Mouse (Mus musculus) hindbrain, embryonic 16.5 days (tissue): ENCODE data around the gene Pak6. TPM values are rescaled to one million over a fixed set of nuclear protein-coding genes. Genes with fewer than 3 reads are reported as not detected.
A peak's percentile ranks its signal among the peaks of the same experiment; 100 is the strongest.

ENCODE experiments used
- ATAC-seq: fragments of 200-750 bp; cut with Nextera tagmentation; 2 replicates; pipeline ENCODE4 v1.8.0; 2017; ENCODE audit warnings: moderate TSS enrichment, moderate library complexity
- H3K27ac ChIP-seq: fragments of 300-500 bp; sonication (generic); 2 replicates; pipeline ENCODE4 v1.5.1; 2014; ENCODE audit warnings: low read depth, mild to moderate bottlenecking, control low read depth, low read length, moderate library complexity
- H3K27me3 ChIP-seq: fragments of 300-500 bp; sonication (generic); replicated peaks from 2 replicates; pipeline ENCODE4 v1.6.1; 2014; ENCODE audit warnings: low read length; ENCODE audit not compliant: control insufficient read depth, insufficient read depth
- H3K36me3 ChIP-seq: fragments of 300-500 bp; sonication (generic); 2 replicates; pipeline ENCODE4 v1.6.1; 2014; ENCODE audit warnings: mild to moderate bottlenecking, low read length, moderate library complexity, mixed read lengths; ENCODE audit not compliant: control insufficient read depth, insufficient read depth
- H3K4me1 ChIP-seq: fragments of 300-500 bp; sonication (generic); 2 replicates; pipeline ENCODE4 v1.6.1; 2014; ENCODE audit warnings: low read depth, low read length; ENCODE audit not compliant: control insufficient read depth, insufficient read depth
- H3K4me2 ChIP-seq: fragments of 300-500 bp; sonication (generic); 2 replicates; pipeline ENCODE4 v1.6.1; 2014; ENCODE audit warnings: mild to moderate bottlenecking, low read length, control low read depth, moderate library complexity
- H3K4me3 ChIP-seq: fragments of 300-500 bp; sonication (generic); 2 replicates; pipeline ENCODE4 v1.5.1; 2014; ENCODE audit warnings: mild to moderate bottlenecking, low read length, control low read depth, moderate library complexity
- H3K9ac ChIP-seq: fragments of 300-500 bp; sonication (generic); 2 replicates; pipeline ENCODE4 v1.6.1; 2014; ENCODE audit warnings: low read depth, mild to moderate bottlenecking, control low read depth, low read length, moderate library complexity
- H3K9me3 ChIP-seq: fragments of 300-500 bp; sonication (generic); 2 replicates; pipeline ENCODE4 v1.6.1; 2014; ENCODE audit warnings: mild to moderate bottlenecking, low read length, moderate library complexity; ENCODE audit not compliant: control insufficient read depth
- WGBS: fragments of 180-500 bp; shearing (Covaris S2); extraction: QIAGEN DNeasy Blood & Tissue Kit; methylation state at CpG from one replicate; pipeline ENCODE4 v1.1.7; 2014; 5-methylcytosine and 5-hydroxymethylcytosine counted together
- polyA plus RNA-seq: library from polyadenylated mRNA; unstranded; fragments of >200 nt; fragmentation: Nextera tagmentation; extraction: Ambion mirVana; gene quantifications from 2 replicates; pipeline ENCODE4 v1.2.1, GENCODE M21; 2015

Pak6 gene
- polyA plus RNA-seq, 1 experiment from 2014 or later: 45.0 TPM

DNA sequence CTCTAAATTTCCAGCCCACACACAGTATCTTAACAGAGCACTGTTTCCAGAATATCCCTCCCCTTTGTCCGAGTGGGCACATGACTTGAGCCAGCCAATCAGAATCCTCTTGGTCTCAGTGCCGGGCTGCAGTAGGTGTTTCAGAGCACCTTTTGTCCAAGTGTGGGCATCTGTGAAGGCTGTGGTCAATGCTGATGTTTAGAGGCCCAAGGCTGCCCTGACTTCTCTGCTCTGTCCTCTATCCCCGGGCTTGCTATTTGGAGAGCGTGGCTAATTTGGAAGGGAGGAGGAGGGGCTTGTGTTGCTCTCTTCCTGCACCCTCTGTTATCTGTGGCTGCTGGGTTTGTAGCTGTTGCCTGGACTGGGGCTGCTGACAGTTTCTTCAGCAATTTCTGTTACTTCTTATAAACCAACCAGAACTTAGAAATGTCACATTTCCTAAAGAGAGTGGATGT is 3.1 kb upstream of the Pak6 start:
- Histone ChIP-seq H3K4me1 (peaks cover 22% of the 10 kb centered on the region), H3K27me3 (no peaks in the 10 kb centered on the region), H3K4me2 (peak overlapping the region; percentile 69), H3K36me3 (no peaks in the 10 kb centered on the region), H3K9ac (peak overlapping the region; percentile 64), H3K27ac (peak overlapping the region; percentile 59), H3K4me3 (peak overlapping the region; percentile 41), H3K9me3 (no peaks in the 10 kb centered on the region)
- WGBS: 0% methylated on average over 4 of the region's 4 CpGs
- peak; percentile 77 for ATAC-seq

DNA sequence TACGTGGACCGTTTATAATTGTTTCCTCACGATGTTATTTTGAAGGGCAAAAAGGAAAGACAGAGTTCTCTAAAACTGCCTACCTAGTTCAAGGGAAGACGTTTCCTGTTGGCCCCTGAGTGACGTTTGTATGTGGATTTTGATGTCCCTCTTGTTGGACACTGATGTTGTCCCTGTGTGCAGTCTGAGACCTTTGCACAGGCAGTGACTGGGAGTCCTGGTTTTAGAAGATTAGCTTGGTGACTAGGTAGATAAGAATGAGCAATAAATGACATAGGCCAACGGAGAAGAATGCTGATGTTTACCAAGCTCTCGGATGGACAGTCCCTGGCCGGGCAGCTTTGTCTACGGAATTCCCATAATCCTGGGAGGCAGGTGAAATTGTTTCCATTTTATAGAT is 1.2 kb upstream of the Pak6 start:
- Histone ChIP-seq H3K27me3 (no peaks in the 10 kb centered on the region), H3K36me3 (no peaks in the 10 kb centered on the region), H3K9me3 (no peaks in the 10 kb centered on the region), H3K4me3 (no peak overlapping the region), H3K4me1 (peaks cover 26% of the 10 kb centered on the region), H3K27ac (no peak overlapping the region), H3K4me2 (no peak overlapping the region), H3K9ac (no peak overlapping the region)
- ATAC-seq: no peak
- whole genome bisulfite sequencing: 84% methylated on average over 9 of the region's 9 CpGs

DNA sequence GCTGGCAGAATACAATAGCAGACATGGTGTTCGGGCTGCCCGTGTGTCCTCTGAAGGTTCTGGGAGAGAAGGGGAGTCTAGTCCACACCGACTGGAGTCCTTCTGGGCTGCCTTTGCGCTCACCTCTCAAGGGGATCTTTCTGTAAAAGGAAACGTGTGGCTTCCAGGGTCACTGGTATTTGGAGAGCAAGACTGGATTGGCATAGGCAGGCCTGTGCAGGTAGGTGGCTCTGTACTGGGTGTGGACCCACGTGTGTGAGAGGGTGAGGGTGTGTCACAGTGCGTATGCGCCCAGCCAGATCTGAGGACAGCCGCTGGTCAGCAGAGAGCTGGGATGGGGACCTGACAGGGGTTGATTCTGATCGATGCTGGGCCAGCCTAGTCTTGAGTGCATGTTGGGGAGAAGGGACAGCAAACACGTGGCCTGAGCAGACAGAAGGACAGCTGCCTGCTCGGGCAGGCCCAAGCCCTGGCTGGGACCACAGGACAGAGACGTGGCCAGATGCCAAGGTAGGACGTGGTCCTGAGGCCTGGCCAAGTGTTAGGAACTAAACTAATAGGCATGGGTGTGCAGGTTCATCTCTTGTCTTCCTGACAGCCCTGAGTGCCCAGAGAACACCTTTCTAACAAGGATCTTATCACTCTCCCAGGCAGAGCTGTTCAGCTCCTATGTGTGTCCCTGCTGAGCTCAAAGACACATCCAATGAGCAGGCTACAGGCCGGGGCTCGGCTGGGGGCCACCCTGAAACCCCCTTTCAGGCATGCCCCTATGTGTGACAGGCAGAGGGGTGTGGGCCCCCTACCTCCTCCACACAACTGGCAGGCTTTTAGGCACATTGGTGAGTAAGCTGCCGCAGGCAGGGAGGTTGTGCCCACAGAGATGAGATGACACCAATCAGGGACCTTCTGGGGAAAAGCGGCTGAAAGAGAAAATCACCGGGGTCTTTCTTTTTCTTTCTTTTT is 982 bp downstream of the Pak6 start:
- H3K36me3 ChIP-seq: no peaks in the 10 kb centered on the region
- H3K4me2 ChIP-seq: peak overlapping the region; percentile 77
- H3K9me3 ChIP-seq: no peaks in the 10 kb centered on the region
- peak overlapping the region; percentile 83 for H3K9ac ChIP-seq
- WGBS: 41% methylated on average over 19 of the region's 19 CpGs
- H3K27ac ChIP-seq: peak overlapping the region; percentile 80
- ATAC-seq: peak; percentile 57
- peaks cover 31% of the 10 kb centered on the region for H3K4me1 ChIP-seq
- no peaks in the 10 kb centered on the region for H3K27me3 ChIP-seq
- peak overlapping the region; percentile 58 for H3K4me3 ChIP-seq

DNA sequence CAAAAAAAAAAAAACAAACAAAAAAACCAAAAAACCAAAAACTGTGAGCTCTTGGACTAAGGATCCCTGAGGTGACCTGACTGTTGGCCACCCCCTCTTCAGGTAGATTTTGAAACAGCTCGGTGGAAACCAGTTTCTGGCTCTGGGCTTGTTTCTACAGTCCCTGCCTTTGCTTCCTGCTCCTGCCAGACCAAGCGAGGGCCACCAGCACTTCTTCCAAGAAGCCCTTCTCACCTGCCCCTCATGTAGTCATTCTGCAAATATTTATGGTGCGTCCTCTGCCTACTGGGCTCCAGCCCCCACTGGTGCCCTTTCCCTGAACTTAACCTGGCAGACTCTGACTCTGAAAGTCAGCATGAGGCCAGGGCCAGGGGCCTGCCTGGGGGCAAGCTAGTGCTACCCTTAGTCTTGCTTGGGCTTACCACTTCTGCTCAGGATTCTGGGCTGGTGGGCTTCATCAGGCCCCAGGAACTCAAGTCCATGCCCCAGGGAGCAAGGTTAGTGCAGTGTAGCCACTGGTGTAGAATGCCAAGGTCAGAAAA is 1.9 kb downstream of the Pak6 start:
- Histone ChIP-seq H3K4me1 (peaks cover 27% of the 10 kb centered on the region), H3K9ac (no peak overlapping the region; the same call in 1 of the 2 replicates), H3K36me3 (no peaks in the 10 kb centered on the region), H3K27me3 (no peaks in the 10 kb centered on the region), H3K4me3 (no peak overlapping the region), H3K4me2 (peak overlapping the region; percentile 77), H3K9me3 (no peaks in the 10 kb centered on the region), H3K27ac (no peak overlapping the region)
- WGBS: 83% methylated on average over 3 of the region's 3 CpGs
- ATAC-seq: no peak

DNA sequence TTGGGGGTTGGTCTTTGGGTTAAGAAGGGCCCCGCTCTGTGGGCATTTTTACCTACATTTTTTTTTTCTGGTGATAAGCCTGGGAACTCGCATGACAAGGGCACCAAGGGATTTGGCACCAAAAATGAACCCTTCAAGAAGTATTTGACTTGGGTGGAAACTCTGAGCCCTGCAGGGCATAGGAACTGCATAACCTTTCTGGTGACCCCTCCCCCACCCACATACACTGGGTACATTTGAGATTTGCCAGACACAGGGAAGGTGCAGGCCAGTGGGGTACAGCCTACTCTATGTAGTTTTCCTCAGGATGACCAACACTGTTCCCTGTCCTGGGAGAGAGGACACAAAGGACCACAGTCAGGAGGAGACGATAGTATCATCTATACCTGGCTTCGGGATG is 2.5 kb downstream of the Pak6 start:
- H3K4me3 ChIP-seq: no peak overlapping the region
- H3K4me2 ChIP-seq: peak overlapping the region; percentile 77
- H3K4me1 ChIP-seq: peaks cover 27% of the 10 kb centered on the region
- no peak for ATAC-seq
- H3K27me3 ChIP-seq: no peaks in the 10 kb centered on the region
- 88% methylated on average over 4 of the region's 4 CpGs for WGBS
- H3K9ac ChIP-seq: no peak overlapping the region
- H3K9me3 ChIP-seq: no peaks in the 10 kb centered on the region
- no peak overlapping the region for H3K27ac ChIP-seq
- H3K36me3 ChIP-seq: no peaks in the 10 kb centered on the region

DNA sequence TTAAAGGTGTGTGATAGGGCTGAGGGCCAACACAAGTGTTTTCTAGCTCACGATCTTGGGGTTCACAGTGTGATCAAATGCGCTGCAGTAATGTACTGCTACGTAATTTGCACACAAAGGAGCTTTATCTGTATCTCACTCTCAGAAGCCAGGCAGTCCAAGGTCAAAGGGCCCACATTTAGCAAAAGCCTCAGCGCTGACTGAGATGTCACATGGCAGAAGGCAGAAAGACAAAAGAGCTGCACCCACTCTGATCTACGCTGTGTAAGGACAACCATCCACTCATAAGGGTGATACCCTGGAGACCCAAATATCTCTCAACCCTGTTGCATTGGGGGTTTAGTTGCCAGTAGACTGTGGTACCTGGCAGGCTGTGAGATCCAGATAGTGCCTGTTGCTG is 4.1 kb downstream of the Pak6 start:
- 71% methylated on average over 5 of the region's 5 CpGs for WGBS
- Histone ChIP-seq H3K9me3 (no peaks in the 10 kb centered on the region), H3K27ac (no peak overlapping the region), H3K4me2 (no peak overlapping the region; the same call in 1 of the 2 replicates), H3K27me3 (no peaks in the 10 kb centered on the region), H3K9ac (no peak overlapping the region), H3K36me3 (no peaks in the 10 kb centered on the region), H3K4me3 (no peak overlapping the region), H3K4me1 (peaks cover 27% of the 10 kb centered on the region)
- ATAC-seq: no peak

DNA sequence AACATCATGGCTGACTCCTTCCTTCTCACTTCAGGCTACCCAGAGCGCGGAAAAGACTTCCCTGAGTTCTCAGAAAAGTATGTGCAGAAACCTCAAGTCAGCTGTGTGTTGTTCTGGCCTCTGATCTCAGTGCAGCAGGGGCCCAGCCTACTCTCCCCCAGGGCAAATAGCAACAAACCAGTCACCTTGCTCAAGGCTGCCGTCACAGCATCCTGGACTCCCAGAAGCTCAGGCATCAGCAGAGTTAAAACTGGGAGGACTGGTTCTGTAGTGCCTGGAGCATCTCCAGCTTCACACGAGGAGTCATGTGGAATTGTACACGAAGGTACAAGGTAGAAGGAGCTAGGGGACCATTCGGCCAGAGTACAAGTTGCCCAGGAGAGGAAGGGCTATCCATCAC is 6.1 kb downstream of the Pak6 start:
- Histone ChIP-seq H3K9me3 (no peaks in the 10 kb centered on the region), H3K9ac (no peak overlapping the region), H3K4me2 (no peak overlapping the region), H3K4me1 (peaks cover 21% of the 10 kb centered on the region), H3K27ac (no peak overlapping the region), H3K36me3 (no peaks in the 10 kb centered on the region), H3K4me3 (no peak overlapping the region), H3K27me3 (peaks cover 3% of the 10 kb centered on the region; the same call in 1 of the 2 replicates)
- 69% methylated on average over 6 of the region's 6 CpGs for WGBS
- ATAC-seq: no peak

DNA sequence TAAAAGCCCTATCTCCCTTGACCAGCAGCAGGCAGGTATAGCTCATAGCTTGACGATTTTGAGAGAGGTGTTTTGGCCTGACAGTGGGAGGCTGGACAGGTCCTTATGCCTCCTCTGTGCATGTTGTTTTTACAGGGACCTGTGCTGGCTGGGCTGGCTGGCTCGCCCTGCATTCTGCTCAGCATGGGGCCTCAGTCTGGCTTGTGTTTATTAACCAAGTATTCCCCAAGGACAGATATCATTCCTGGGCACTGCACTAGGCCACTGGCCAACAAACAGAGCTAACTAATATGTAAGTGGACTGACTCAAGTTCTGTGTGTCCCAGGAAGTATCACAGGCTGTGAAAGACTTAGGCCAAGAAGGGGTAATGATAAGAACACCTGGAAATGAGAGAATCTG is 6.7 kb downstream of the Pak6 start:
- H3K4me3 ChIP-seq: no peak overlapping the region
- no peak overlapping the region for H3K9ac ChIP-seq
- no peaks in the 10 kb centered on the region for H3K9me3 ChIP-seq
- peaks cover 4% of the 10 kb centered on the region for H3K27me3 ChIP-seq
- ATAC-seq: no peak
- H3K36me3 ChIP-seq: no peaks in the 10 kb centered on the region
- WGBS: 38% methylated on average over 2 of the region's 2 CpGs
- H3K4me2 ChIP-seq: no peak overlapping the region
- H3K27ac ChIP-seq: no peak overlapping the region
- peaks cover 17% of the 10 kb centered on the region for H3K4me1 ChIP-seq

DNA sequence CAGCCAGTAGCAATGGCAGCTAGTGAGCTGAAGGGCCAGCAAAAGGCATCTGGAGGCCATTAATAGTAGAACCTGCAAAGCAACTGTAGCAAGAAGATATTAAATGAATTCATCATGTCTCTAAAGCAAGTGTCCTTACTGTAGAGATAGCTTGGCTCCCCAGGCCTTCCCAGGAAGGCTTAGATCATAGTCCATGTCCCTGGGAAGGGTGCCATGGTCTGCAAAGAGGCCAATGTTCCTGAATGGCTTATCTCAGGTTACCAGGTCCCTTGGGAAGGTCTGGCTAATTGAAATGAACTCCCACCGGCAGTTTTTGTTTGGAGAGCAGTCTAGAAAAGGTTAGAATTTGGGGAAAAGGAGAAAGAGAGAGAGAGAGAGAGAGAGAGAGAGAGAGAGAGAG is 8.6 kb downstream of the Pak6 start:
- H3K4me2 ChIP-seq: no peak overlapping the region
- no peak overlapping the region for H3K4me3 ChIP-seq
- ATAC-seq: no peak
- H3K36me3 ChIP-seq: no peaks in the 10 kb centered on the region
- peaks cover 14% of the 10 kb centered on the region for H3K27me3 ChIP-seq
- H3K9me3 ChIP-seq: no peaks in the 10 kb centered on the region
- H3K4me1 ChIP-seq: peaks cover 8% of the 10 kb centered on the region
- no peak overlapping the region for H3K27ac ChIP-seq
- WGBS: 73% methylated on average over 1 of the region's 1 CpGs
- no peak overlapping the region for H3K9ac ChIP-seq
